Mouse (Mus musculus) thymus, postnatal 0 days (tissue): ENCODE measurements around the gene Fgr. TPM values are rescaled to one million over a fixed set of nuclear protein-coding genes. Genes with fewer than 3 reads are reported as not detected.
"Not testable (repeated sequence)": the region's sequence is repeated elsewhere in the genome, so short reads cannot be mapped to it uniquely, and the experiment has no call there.

Experiments
- DNase-seq: peaks from one replicate; pipeline ENCODE4 v3.0.0-alpha.2; 2015; ENCODE audit warnings: low spot score
- polyA plus RNA-seq: library from polyadenylated mRNA; unstranded; fragments of >200 nt; fragmentation: Nextera tagmentation; extraction: Ambion mirVana; gene quantifications from 2 replicates; pipeline ENCODE4 v1.2.1, GENCODE M21; 2015

The Fgr gene
- polyA plus RNA-seq, 1 experiment from 2014 or later: 6.0 TPM

DNA sequence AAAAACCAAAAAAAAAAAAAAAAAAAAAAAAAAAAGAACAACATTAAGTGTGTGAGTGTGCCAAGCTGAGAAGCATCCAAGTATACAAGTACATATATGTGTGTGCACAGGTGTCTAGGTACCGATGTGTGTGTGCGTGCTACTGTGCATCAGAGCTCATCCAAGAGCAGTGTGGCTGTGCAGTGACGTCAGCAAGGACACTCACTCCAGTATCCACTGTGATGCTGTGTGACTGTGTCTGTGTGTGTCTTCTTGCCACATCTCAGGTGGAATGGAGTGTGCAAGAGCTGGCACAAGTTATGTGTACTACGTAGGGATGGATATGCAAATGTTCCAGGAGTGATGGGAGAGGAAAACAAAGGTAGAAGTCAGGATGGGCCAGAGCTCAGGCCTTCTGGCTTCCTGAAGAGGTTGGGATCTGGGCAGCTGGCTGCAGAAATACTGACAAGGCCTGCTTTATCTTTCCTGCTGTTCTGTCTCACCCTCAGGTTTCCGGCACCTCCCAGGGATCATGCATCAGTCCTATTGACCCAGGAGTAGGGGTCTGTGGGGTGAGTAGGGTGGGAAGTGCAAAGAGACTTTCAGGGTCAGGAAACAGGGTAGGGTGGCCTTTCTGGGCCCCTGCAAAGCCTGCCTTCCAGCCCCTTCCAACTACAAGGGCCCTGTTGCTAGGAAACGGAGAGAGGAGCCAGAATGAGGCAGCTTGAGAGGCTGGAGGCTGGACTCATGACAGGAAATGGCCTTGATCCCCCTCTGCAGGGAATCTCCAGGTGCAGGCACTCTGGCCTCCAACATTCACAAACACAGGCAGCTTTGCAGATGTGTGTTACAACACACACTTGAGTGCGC, 10.0 kb downstream of the Fgr start:
- peak; percentile 69 for DNase-seq

DNA sequence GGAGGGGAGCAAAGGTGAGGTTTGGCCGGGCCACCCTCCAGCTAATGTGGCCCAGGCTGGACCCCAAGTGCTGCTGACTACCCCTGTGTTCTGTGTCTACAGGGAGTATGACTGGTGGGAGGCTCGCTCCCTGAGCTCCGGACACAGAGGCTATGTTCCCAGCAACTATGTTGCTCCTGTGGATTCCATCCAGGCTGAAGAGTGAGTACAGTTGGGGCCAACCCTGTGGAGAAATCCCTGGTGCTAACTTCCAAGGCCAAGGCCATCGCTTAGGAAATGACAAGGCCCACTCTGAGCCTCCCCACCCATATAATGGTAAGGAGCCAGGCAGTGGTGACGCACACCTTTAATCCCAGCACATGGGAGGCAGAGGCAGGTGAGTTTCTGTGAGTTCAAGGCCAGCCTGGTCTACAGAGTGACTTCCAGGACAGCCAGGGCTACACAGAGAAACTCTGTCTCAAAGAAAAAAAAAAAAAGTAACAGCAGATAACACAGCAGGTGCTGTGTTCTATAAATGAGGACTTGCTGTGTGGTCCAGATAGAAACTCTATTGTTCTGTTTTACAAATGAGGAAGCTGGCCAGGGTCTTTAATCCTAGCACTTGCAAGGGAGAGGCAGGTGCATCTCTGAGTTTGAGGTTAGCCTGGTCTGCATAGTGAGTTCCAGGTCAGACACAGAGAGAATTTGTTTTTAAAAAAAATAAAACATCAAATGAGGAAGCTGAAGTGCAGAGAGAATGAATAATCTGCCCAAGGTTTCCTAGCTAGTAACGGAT, 14.9 kb downstream of the Fgr start:
- no peak for DNase-seq

- no peak for DNase-seq
Measured at GRCm38 (mm10) chr4:132993553-132993952, 19.7 kb downstream of the Fgr start.

DNA sequence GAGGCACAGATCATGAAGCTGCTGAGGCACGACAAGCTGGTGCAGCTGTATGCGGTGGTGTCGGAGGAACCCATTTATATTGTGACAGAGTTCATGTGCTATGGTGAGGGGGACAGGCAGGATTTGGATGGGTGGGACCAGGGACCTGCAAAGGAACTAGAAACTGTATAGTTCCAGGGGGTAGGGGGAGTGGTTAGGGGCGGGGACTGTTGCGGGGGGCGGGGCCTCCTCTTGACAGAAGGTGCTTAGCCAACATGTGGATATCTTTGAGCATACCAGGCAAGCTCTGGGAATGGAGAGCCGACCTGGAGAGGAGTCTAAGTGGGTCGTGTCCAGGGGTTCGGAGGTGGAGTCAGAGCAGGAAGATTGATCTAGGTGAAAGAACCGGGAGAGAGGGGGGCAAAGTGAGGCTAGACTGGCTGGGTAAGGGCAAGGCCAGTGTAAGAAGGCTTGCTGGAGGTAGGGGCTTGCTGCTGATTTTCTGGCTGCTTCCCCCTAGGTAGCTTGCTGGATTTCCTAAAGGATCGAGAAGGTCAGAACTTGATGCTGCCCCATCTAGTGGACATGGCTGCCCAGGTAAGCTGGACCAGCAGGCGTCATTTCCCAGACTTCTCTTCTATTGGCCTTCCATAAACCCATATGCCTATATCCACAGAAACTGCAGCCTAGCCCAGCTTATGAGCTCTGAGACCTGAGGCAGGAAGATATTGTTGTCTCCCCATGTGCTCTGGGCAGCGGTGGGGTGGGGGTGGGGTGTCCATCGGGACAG, 23.8 kb downstream of the Fgr start:
- DNase-seq: no peak

- DNase-seq: no peak
Measured at GRCm38 (mm10) chr4:133002896-133003295, 29.0 kb downstream of the Fgr start.

GRCm38 (mm10) chr4:133003316-133004018, 29.6 kb downstream of the Fgr start:
- no peak for DNase-seq

GRCm38 (mm10) chr4:133005233-133005632, 31.3 kb downstream of the Fgr start:
- peak; percentile 78 for DNase-seq

DNA sequence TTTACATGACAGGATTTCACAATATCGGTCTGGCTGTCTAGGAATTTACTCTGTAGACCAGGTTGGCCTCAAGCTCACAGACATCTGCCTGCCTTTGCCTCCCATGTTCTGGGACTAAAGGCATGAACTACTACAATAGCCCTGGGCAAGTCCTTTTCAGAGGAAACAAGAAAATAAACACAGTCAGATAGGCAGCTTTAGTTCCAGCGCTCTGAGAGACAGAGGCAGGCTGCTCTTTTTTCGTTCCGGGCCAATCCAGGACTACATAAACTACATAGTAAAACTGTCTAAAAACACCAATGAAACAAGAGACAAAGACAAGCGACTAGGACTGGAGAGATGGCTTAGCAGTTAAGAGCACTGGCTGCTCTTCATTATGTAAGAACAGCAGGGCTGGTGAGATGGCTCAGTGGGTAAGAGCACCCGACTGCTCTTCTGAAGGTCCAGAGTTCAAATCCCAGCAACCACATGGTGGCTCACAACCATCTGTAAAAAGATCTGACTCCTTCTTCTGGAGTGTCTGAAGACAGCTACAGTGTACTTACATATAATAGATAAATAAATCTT, 32.1 kb downstream of the Fgr start:
- DNase-seq: not testable (repeated sequence)

DNA sequence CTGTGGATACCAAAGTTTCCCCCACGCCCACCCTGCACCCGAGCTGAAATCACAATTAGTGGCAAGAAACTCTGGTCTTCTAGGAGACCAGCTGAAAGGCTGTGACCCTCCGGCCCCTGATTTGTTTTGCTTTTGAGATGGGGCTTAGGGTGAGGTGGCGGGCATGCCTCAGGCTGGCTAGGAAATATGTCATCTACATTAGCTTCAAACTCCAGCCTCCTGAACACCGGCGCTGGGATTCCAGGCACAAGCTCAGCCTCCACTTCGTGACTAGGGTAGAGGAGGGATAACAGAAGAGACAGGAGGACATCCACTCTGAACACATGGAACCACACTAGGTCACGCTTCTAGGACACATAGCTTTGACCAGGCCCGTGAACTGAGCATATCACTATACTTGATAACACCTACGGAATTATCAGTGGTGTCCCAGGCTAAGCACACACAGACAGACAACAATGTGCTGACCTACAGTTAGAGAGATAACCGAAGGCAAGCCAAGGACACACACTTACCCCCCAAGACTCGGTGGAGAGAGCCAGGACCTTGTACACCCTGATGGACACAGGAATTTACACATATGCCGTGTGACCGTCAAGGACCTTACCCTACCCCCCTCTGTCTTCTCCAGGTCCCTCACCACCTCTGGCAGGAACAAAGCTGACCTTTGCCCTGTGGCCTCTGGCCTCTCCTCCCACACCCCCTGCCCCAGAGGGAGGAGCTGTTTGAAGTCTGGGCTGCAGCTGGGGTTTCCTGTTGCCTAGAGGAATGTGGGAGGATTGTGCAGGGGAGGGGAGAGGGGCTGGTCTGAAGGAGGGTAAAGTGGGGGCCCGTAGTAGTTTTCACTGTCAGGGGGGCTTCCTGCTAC, 33.9 kb downstream of the Fgr start:
- no peak for DNase-seq

DNA sequence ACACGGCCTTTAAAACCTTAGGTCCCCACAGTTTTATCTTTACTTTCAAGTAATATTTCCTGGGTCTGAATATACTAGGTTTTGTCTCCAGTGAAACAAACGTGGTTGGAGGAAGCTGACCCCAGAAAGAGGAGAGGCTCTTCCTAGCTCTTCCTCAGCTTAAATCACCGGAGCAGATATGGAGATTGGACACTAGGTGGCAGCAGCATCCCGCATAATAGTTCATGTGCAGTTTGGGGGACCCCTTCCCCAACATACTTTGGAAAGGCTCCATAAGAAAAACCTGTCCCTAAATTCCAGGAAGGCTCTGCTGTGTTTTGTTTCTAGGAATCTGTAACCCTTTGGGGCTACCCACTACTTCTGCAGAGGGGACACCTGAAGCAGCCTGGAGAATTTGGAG, 35.2 kb downstream of the Fgr start:
- peak; percentile 76 for DNase-seq

DNA sequence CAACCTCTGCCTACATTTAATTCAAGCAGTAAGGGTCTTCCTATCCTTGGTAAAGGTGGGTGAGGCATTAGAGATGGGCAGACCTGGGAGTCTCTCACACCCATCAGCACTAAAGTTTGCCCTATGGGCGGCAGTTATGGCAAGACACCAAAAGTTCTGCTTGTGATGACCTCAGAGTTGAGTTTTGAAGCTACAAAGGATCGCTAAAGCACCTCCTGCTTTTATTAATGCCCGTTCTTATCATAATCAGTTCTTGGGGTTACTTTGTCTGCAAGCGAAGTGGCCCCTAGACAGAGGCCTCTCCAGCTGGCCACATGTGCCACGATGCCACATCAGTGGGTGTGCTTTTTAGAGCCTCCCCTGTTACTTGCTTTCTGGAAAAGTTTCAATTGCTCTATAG, 35.8 kb downstream of the Fgr start:
- no peak for DNase-seq

DNA sequence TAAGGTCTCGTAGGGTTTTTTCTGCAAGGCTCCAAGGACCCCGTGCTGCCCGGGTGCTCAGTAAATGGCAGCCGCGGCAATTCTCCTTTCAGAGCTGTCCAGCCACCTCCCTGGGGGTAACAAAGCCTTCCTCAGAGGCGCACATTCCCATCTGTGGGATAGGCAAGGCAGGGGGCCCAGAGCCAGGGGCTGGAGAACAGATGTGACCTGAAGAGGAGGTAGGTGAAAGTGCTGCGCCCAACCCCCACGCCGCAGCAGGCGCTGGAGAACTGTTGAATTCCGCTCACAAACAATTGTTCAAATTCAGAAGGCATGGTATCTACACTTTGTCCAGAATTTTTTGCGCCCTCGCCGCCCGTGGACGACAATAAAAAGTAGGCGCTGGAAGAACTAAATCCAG, 36.7 kb downstream of the Fgr start:
- peak; percentile 34 for DNase-seq

DNA sequence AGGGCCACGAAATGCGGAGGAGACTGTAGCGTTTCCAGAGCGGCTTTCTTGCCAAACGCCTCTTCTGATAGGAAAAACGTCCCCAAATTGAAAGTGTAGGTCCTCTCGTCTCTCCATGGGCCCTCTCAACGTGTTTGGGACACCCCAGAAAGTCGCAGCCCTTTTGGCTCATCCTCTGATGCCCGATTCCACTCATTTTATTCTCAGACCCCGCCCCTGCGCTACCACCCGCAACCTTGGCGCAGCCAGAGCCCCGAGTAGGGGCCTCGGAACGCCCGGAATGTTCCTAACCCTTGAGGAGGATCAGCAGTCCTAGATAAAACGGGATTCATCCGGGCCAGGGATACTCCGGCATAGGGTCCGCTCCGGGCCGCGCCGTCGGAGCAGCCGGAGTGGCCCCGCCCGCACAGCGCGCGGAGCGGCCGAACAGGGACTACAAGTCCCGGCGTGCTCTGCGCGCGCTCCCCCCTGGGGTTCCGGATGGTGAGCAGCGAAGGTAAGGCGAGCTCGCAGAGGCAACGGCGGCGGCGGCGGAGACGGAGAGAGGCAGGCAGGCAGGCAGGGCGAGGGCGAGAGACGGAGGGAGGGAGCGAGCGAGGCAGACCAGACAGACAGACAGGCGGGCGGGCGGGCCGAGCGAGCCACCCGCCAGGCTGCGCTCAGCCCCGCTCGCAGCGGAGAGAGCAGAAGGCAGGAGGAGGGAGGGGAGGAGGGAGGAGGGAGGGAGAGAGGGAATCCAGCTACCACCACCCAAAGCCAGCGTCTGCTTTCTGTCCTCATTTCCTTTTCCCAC, 37.3 kb downstream of the Fgr start, which contains the start of gene Ahdc1:
Ahdc1 (plus strand) TSS at position 233 of the 793 bp plus-strand sequence.
- peak; percentile 93 for DNase-seq

- DNase-seq: peak; percentile 68
Measured at GRCm38 (mm10) chr4:133011821-133012775, 38.2 kb downstream of the Fgr start.

DNA sequence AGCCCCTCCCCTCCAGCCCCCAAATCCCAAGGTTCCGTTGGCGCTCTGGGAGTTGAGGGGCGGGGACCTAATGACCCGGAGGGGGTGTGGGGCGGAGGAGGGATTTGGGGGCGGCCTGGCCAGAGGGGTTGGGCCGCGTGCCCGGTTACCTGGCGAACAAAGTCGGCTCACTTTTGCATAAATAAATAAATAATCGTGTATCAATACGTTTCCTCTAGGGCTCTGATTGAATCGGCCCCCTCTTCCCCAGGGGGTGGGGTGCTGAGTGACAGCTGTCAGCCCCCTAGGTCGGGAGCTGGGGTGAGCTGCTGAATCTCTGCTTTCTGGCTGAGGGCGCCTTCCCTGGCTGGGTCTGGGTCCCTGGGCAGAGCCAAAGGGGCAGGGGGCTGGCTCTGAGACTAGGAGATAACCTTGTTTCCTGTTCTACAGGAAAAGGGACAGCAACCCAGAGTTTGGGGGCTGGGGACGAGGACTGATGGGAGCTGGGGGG, 38.9 kb downstream of the Fgr start:
- DNase-seq: peak; percentile 48

DNA sequence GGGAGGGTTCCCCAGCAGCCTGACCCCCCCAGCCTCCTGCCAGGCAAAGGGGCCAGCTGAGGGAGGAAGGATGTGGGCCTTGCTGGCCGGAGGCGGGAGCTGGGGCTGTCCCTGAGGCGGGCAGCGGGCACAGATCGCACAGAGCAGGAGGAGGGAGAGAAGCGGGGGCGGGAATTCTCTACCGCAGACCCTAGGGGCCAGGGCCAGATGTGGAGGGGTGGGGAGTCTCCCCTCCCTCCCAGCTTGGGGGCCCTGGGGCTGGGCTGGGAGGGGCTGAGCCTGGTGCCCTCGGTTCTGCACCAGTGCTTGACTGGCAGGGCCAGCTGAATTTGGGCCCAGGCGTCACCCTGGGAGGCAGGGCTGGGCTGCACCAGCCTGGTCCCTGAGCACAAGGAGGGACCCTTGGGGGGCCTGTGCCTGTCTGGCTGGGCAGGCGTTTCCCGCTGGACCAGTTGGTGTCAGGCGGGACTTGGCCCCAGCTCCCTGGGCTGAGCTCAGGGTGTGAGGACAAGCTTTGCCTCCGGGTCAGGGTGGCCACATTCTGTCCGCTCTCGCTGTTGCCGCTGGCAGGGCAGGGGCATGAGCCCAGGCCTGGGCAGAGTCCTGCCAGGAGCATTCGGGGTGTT, 39.5 kb downstream of the Fgr start:
- peak; percentile 25 for DNase-seq

GRCm38 (mm10) chr4:133014088-133014487, 40.2 kb downstream of the Fgr start:
- DNase-seq: no peak
